Mouse (Mus musculus): Measurements from ENCODE around the gene Ffar2. TPM values are rescaled to one million over a fixed set of nuclear protein-coding genes. Genes with fewer than 3 reads are reported as not detected.
"Not testable (repeated sequence)": the region's sequence is repeated elsewhere in the genome, so short reads cannot be mapped to it uniquely, and the experiment has no call there.

Ffar2 gene
- polyA plus RNA-seq, 1 experiment: not detected

DNA sequence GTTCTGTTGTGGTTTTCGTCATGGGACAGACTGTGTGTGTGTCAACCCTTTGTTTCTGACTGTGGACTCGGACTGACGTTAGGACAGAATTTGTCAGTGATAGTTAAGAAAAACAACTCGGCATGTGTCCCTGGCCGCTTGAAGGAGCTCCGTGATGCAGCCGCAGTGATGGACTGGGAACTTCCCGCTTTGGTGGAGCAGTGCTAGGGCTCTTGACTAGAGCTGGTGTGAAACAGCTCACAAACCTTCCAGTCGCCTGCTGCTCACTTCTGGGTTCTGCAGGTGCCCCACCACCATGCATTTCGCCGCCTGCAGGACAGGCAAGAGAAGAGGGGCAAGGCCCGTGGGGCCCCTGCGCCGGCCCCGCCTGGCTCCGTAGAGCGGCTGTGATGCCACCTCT lies 8.7 kb upstream of the Ffar2 start:
- TF ChIP-seq POLR2A (IDR thresholded peaks at IDR 0.05; ENCODE audit: insufficient read depth, low read depth, low read length) (no peak), CTCF (IDR thresholded peaks at IDR 0.05; ENCODE audit: insufficient read depth, low read depth, low read length) (no peak)
- 70% methylated on average over 14 of the region's 17 CpGs for WGBS
- H3K4me3 ChIP-seq (ENCODE audit: insufficient read depth, low read depth, low read length): no peak overlapping the region
- H3K4me1 ChIP-seq (ENCODE audit: control insufficient read depth, insufficient read depth, low read length): no peaks in the 10 kb centered on the region
- H3K27ac ChIP-seq (ENCODE audit: insufficient read depth, low read depth, low read length): no peak overlapping the region

DNA sequence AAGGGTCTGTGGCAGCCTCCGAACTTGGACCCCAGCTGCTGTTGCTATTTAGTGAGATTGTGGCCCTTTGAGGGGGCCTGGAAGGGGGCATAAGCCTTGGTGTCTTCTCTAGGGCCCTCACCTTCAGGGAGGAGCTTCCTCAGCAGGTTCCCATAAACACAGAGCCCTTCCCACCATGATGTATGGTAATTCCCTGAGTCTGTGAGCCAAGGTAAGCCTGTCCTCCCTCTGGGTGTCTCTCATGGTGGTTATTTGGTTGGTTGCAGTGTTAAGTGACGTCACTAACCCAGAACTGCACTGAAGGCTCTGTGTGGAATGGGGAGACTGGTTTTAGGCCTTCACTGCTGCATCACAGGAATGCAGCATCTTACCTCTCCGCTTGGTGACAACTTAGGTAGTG lies 5.9 kb upstream of the Ffar2 start:
- TF ChIP-seq CTCF (IDR thresholded peaks at IDR 0.05; ENCODE audit: insufficient read depth, low read depth, low read length): no peak
- TF ChIP-seq POLR2A (IDR thresholded peaks at IDR 0.05; ENCODE audit: insufficient read depth, low read depth, low read length): no peak
- no peak overlapping the region for H3K4me3 ChIP-seq (ENCODE audit: insufficient read depth, low read depth, low read length)
- WGBS: 74% methylated on average over 3 of the region's 3 CpGs

DNA sequence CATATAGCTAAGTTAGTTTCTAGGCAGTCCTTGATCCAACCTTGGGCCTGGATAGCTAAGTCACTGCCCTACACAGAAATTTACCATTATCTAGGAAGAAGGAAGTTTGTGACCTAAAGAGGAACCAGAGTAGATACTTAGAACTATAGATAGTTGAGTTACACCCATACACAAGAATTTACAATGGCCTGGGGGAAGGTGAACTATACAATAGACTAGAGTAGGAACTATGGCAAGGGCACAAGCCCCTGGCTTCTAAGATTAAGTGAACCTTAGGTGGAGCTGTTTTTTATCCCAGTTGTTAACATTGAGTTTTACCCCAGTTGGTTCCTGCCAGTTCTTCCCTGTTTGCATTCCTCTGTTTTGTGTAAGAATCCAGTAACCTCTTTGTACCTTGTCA lies 5.3 kb upstream of the Ffar2 start:
- not testable (repeated sequence) for H3K4me3 ChIP-seq (ENCODE audit: insufficient read depth, low read depth, low read length); H3K4me1 ChIP-seq (ENCODE audit: control insufficient read depth, insufficient read depth, low read length); H3K27ac ChIP-seq (ENCODE audit: insufficient read depth, low read depth, low read length)

More for the DNA sequence above, 5.9 kb upstream of the Ffar2 start:
- no peaks in the 10 kb centered on the region for H3K4me1 ChIP-seq (ENCODE audit: control insufficient read depth, insufficient read depth, low read length)
- H3K27ac ChIP-seq (ENCODE audit: insufficient read depth, low read depth, low read length): no peak overlapping the region

DNA sequence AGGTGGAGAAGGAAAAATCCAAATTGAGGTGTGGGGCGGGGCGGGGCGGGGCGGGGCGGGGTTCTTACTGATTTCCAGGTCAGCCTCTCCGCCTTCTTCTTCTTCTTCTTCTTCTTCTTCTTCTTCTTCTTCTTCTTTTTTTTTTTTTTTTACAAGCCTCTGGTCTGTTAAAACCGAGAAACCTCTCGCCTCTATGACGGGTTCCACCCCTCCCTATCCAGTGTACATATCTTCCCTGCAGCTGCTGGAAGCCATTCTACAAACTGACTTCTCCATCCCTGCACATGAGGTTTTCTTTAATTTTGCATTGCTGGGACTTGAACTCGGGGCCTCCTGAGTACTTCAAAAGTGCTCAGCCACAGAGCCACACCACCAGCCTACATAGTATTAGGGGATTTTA lies 3.1 kb upstream of the Ffar2 start:
- Histone ChIP-seq H3K4me3 (ENCODE audit: insufficient read depth, low read depth, low read length) (no peak overlapping the region), H3K4me1 (ENCODE audit: control insufficient read depth, insufficient read depth, low read length) (no peaks in the 10 kb centered on the region), H3K27ac (ENCODE audit: insufficient read depth, low read depth, low read length) (no peak overlapping the region)
- WGBS: 91% methylated on average over 10 of the region's 10 CpGs
- no peak for TF ChIP-seq POLR2A (IDR thresholded peaks at IDR 0.05; ENCODE audit: insufficient read depth, low read depth, low read length)
- TF ChIP-seq CTCF (IDR thresholded peaks at IDR 0.05; ENCODE audit: insufficient read depth, low read depth, low read length): no peak

DNA sequence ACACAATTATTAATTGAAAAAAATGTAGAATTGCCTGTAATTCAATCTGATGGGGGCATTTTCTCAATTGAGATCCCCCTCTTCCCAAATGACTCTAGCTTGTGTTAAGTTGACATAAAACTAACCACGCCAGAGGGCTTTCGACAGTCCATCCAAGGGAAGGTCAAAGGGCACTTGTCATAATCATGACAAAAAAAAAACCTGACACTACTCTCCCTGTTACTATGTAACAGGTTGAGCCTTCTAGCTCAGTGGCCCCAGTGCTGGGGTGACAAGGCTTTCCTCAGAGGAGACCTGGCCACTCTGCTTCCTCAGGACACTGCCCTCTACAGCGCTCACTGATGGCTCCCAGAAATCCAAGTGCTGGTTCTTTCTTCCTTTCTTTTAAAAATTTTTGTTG lies 731 bp upstream of the Ffar2 start:
- 93% methylated on average over 3 of the region's 3 CpGs for WGBS
- H3K4me3 ChIP-seq (ENCODE audit: insufficient read depth, low read depth, low read length): no peak overlapping the region
- TF ChIP-seq POLR2A (IDR thresholded peaks at IDR 0.05; ENCODE audit: insufficient read depth, low read depth, low read length) (no peak), CTCF (IDR thresholded peaks at IDR 0.05; ENCODE audit: insufficient read depth, low read depth, low read length) (no peak)
- H3K4me1 ChIP-seq (ENCODE audit: control insufficient read depth, insufficient read depth, low read length): peaks cover 10% of the 10 kb centered on the region
- no peak overlapping the region for H3K27ac ChIP-seq (ENCODE audit: insufficient read depth, low read depth, low read length)

DNA sequence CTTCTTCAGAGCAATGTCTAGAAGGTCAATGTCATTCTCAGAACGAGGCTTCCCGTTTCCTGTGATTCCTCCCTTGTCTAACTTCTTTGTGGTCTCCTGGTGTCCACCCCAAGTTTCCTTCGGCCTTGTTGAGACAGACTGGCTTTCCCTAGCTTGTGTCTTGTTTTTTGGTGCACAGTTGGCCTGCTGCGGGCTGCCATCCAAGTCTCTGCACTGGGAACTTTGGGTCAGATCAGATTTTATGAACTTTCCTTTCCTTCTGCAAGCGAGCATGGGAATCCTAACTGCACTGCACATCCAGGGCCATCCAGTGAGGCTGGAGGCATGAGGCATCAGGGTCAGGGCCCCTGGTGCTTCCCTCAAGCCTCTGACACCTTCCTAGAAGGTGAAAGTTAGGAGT lies 2.0 kb downstream of the Ffar2 start:
- Histone ChIP-seq H3K27ac (ENCODE audit: insufficient read depth, low read depth, low read length) (no peak overlapping the region), H3K4me3 (ENCODE audit: insufficient read depth, low read depth, low read length) (no peak overlapping the region), H3K4me1 (ENCODE audit: control insufficient read depth, insufficient read depth, low read length) (peaks cover 10% of the 10 kb centered on the region)
- TF ChIP-seq CTCF (IDR thresholded peaks at IDR 0.05; ENCODE audit: insufficient read depth, low read depth, low read length) (no peak), POLR2A (IDR thresholded peaks at IDR 0.05; ENCODE audit: insufficient read depth, low read depth, low read length) (no peak)
- WGBS: 84% methylated on average over 5 of the region's 5 CpGs

DNA sequence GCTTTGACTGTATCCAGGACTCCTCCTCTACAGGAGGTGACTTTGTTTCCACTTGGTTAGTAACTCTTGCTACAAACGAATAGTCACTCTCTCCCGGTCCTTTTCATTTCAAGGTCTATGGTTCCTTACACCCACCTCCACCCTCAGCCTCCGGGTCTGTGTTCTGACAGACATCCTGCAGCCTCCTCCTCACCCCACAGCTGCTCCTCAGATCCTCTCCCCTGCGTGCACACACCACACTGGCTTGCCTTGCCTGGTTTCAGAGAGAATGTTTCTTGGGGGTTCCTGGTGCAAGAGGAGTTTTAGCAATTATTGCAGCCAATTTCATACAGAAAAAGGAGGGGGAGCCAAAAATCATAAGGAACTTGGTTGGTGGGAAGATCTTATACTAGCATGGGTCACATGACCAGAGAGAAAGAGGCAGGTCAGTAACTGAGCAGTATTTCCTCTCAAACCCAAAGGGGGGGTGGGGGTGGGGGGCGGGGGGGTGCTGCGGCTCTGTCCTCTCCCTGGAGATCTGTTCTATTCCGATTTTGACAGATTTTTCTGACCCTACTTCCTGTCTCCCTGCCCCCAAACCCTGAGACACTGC lies 2.6 kb downstream of the Ffar2 start:
- no peak overlapping the region for H3K4me3 ChIP-seq (ENCODE audit: insufficient read depth, low read depth, low read length)
- TF ChIP-seq POLR2A (IDR thresholded peaks at IDR 0.05; ENCODE audit: insufficient read depth, low read depth, low read length): no peak
- no peak for TF ChIP-seq CTCF (IDR thresholded peaks at IDR 0.05; ENCODE audit: insufficient read depth, low read depth, low read length)
- 41% methylated on average over 7 of the region's 7 CpGs for WGBS
- H3K4me1 ChIP-seq (ENCODE audit: control insufficient read depth, insufficient read depth, low read length): peaks cover 10% of the 10 kb centered on the region
- no peak overlapping the region for H3K27ac ChIP-seq (ENCODE audit: insufficient read depth, low read depth, low read length)

DNA sequence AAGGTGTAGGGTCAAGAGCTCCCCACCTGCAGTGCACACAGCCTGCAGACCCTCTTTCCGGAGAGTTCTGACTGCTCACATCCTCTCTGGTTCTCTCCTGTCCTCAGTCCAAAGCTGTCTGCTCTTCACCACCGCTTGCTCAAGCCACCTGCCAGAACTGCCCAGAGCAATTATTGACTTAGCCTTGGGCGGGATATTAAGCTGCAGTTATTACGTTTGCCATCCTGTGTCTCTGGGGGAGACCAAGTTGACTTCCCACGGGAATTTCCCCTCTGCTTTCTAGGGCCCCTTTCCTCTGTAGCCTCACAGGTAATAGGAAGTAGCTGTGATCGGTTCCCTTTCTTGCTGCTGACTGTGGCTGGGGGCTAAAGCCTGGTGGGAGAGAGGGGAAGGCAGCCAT lies 3.4 kb downstream of the Ffar2 start:
- Histone ChIP-seq H3K4me3 (ENCODE audit: insufficient read depth, low read depth, low read length) (no peak overlapping the region), H3K4me1 (ENCODE audit: control insufficient read depth, insufficient read depth, low read length) (peaks cover 10% of the 10 kb centered on the region), H3K27ac (ENCODE audit: insufficient read depth, low read depth, low read length) (no peak overlapping the region)
- 83% methylated on average over 6 of the region's 6 CpGs for WGBS
- no peak for TF ChIP-seq POLR2A (IDR thresholded peaks at IDR 0.05; ENCODE audit: insufficient read depth, low read depth, low read length)
- no peak for TF ChIP-seq CTCF (IDR thresholded peaks at IDR 0.05; ENCODE audit: insufficient read depth, low read depth, low read length)

DNA sequence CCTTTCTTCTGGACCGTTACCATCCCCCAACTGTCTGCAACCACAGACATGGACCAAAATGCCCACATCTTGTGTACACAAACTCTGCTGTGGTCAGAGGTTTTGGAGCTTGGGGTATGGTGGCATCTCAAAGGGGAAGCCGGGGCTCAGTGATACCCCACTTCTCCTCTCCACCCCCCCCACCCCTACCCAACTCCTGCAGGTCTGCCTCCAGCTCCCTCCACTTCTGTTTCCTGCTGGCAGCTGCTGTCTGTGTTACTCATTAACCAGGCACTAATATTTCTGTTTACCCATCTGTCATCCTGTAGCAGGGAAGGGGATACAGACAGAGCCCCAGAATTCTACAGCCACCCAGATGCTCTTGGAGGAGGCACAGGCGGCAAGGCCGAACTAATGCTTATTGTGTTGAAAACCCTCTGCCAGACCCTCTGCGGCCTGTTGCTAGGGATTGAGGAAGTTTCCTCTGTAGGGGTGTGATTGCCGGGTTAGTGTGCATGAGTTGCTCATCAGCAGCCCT lies 11.2 kb downstream of the Ffar2 start:
- no peaks in the 10 kb centered on the region for H3K4me1 ChIP-seq (ENCODE audit: control insufficient read depth, insufficient read depth, low read length)
- TF ChIP-seq CTCF (IDR thresholded peaks at IDR 0.05; ENCODE audit: insufficient read depth, low read depth, low read length) (no peak), POLR2A (IDR thresholded peaks at IDR 0.05; ENCODE audit: insufficient read depth, low read depth, low read length) (no peak)
- 75% methylated on average over 6 of the region's 6 CpGs for WGBS
- no peak overlapping the region for H3K27ac ChIP-seq (ENCODE audit: insufficient read depth, low read depth, low read length)
- H3K4me3 ChIP-seq (ENCODE audit: insufficient read depth, low read depth, low read length): no peak overlapping the region

DNA sequence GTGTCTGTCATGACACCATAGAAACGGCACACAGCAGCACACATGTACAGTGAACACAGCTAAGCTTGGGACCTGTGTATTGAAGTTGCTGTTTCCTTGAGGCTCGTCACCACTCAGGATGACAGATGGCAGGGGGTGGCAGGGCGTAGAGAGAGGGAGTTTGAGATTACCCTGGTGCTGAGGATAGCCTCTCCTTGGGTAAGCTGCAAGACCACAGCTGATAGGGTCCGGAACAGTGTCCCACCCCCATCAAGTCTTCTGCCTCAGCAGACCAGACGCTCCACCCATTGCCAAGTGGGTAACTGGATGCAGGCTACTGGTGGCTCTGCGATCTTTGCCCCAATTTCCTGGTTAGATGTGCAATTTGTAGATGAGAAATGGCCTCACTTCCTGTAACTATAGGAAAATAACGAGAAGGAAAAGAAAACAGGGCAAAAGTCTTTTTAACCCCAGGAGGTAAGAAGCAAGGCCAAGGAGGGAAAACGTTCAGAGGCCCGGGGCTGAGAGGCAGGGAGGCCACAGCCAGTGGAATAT lies 11.8 kb downstream of the Ffar2 start:
- 74% methylated on average over 9 of the region's 9 CpGs for WGBS
- Histone ChIP-seq H3K4me3 (ENCODE audit: insufficient read depth, low read depth, low read length) (no peak overlapping the region), H3K27ac (ENCODE audit: insufficient read depth, low read depth, low read length) (no peak overlapping the region), H3K4me1 (ENCODE audit: control insufficient read depth, insufficient read depth, low read length) (no peaks in the 10 kb centered on the region)
- no peak for TF ChIP-seq POLR2A (IDR thresholded peaks at IDR 0.05; ENCODE audit: insufficient read depth, low read depth, low read length)
- no peak for TF ChIP-seq CTCF (IDR thresholded peaks at IDR 0.05; ENCODE audit: insufficient read depth, low read depth, low read length)
